Mouse (Mus musculus): ENCODE measurements around the gene Fkbp6. TPM values are rescaled to one million over a fixed set of nuclear protein-coding genes. Genes with fewer than 3 reads are reported as not detected.

Fkbp6 gene
- polyA plus RNA-seq, 1 experiment from 2014 or later: not detected

DNA sequence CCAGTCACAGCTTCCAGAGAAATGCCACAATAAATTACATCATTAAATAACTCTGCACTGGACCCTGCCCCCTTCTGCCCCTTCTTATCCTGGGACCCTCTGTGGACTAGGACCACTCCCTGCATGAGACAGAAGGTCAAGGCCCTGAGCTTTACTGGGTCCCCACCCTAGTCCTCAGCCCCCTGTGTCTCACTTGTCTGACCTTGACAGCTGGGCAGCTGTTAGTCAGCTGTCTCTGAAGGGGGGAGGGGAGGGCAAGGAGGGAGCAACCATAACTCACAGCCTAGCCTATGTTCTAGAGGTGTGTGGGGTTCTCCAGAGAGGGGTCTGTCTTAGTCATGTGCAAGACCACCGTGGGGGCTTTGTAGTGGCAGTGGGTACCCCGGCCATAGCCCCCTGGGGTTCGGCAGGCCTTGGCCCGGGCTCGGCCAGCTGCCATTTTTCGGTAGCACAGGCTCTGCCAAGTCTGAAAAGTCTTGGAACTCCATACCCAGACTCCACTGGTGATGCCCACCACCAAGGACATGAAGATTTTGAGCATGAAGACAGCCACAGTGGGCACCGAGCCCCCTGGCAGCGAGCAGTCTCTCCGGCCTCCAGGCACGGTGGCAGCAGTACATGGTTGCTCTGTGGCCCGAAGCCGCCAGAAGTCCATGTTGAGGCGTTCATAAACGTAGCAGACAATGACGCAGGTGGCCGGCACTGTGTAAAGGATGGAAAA is 100.7 kb downstream of the Fkbp6 start:
- Histone ChIP-seq H3K27me3 (ENCODE audit: control insufficient read depth, insufficient read depth, low read length) (peaks cover 14% of the 10 kb centered on the region; the same call in 1 of the 2 replicates), H3K9ac (replicated peaks; ENCODE audit: low read depth, low read length) (no peak overlapping the region), H3K9me3 (ENCODE audit: control insufficient read depth, low read depth, low read length) (no peaks in the 10 kb centered on the region), H3K27ac (ENCODE audit: low read length) (no peak overlapping the region), H3K4me3 (ENCODE audit: low read depth, low read length) (no peak overlapping the region), H3K36me3 (ENCODE audit: control insufficient read depth, insufficient read depth, low read length) (peaks cover 25% of the 10 kb centered on the region), H3K4me1 (ENCODE audit: control insufficient read depth, insufficient read depth, low read length) (peaks cover 11% of the 10 kb centered on the region; the same call in 1 of the 2 replicates), H3K4me2 (replicated peaks; ENCODE audit: low read depth, low read length) (no peak overlapping the region)
- 86% methylated on average over 16 of the region's 16 CpGs for WGBS
- ATAC-seq (ENCODE audit: insufficient number of reproducible peaks, insufficient read depth, low FRiP score, low read depth): no peak

DNA sequence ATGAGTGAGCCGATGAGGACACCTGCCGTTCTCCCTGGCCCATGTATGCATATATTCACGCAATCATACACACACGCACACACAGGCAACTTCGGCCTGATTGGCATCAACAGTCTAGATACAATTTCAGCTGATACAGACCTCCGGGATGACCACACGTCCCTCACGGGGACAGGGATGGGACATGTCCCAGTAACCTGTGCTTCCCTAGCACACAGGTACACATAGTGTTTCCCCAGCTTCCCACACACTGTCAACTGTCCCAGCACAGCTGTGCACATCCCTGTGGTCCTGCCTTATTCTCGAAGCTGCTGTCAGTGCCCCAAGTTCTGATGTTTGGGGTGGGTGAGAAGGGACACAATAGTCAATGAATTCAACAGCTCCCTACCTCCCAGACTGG is 102.5 kb downstream of the Fkbp6 start:
- WGBS: 78% methylated on average over 9 of the region's 9 CpGs
- peaks cover 41% of the 10 kb centered on the region for H3K36me3 ChIP-seq (ENCODE audit: control insufficient read depth, insufficient read depth, low read length)
- no peaks in the 10 kb centered on the region for H3K9me3 ChIP-seq (ENCODE audit: control insufficient read depth, low read depth, low read length)
- H3K4me2 ChIP-seq (replicated peaks; ENCODE audit: low read depth, low read length): no peak overlapping the region
- H3K27ac ChIP-seq (ENCODE audit: low read length): no peak overlapping the region
- H3K27me3 ChIP-seq (ENCODE audit: control insufficient read depth, insufficient read depth, low read length): peaks cover 14% of the 10 kb centered on the region; the same call in 1 of the 2 replicates
- H3K9ac ChIP-seq (replicated peaks; ENCODE audit: low read depth, low read length): no peak overlapping the region
- 0 out of 2 replicates have a peak, but pooled peaks cover 8% of the 10 kb centered on the region for H3K4me1 ChIP-seq (ENCODE audit: control insufficient read depth, insufficient read depth, low read length)
- no peak overlapping the region for H3K4me3 ChIP-seq (ENCODE audit: low read depth, low read length)
- ATAC-seq (ENCODE audit: insufficient number of reproducible peaks, insufficient read depth, low FRiP score, low read depth): no peak

DNA sequence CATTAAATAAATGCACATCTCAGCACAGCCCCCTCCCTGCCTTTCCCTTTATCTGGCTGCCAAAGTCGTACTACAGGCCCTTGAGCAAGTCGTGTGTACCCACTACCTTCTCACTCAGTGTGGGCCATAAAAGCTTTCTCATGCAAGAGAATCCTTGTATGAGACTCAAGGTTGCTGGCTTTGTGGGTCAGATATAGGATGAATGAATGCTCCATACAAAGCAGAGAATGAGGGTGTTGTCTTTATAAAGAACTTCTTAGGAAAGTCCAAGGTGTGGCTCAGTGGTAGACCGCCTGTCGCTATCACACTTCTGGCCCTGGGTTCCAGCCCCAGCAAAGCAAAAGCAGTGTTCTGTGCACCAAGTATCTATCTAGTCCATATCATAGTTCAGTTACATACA is 103.3 kb downstream of the Fkbp6 start:
- Histone ChIP-seq H3K9me3 (ENCODE audit: control insufficient read depth, low read depth, low read length) (no peaks in the 10 kb centered on the region), H3K4me3 (ENCODE audit: low read depth, low read length) (no peak overlapping the region), H3K9ac (replicated peaks; ENCODE audit: low read depth, low read length) (no peak overlapping the region), H3K27ac (ENCODE audit: low read length) (no peak overlapping the region), H3K4me2 (replicated peaks; ENCODE audit: low read depth, low read length) (no peak overlapping the region), H3K27me3 (ENCODE audit: control insufficient read depth, insufficient read depth, low read length) (peaks cover 14% of the 10 kb centered on the region; the same call in 1 of the 2 replicates), H3K36me3 (ENCODE audit: control insufficient read depth, insufficient read depth, low read length) (peaks cover 49% of the 10 kb centered on the region), H3K4me1 (ENCODE audit: control insufficient read depth, insufficient read depth, low read length) (0 out of 2 replicates have a peak, but pooled peaks cover 8% of the 10 kb centered on the region)
- 78% methylated on average over 4 of the region's 4 CpGs for WGBS
- ATAC-seq (ENCODE audit: insufficient number of reproducible peaks, insufficient read depth, low FRiP score, low read depth): no peak

DNA sequence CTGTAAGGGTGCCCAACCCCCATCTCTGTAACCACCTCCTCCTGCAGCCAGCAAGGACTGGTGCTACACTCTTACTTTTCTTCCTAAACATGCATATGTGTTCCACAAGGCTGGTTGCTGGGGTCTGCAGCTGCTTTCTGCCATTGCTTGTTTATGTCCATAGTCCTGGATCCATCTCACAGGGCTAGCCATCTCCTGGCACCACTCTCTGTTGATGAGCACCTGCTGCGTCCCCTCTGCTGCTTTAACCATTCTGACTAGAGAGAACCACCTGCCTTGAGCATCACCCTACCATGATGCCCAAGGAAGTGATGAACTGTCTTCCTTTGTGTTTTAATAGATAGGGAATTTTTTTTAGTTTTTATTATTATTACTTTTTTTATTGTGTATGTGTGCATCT is 106.7 kb downstream of the Fkbp6 start:
- Histone ChIP-seq H3K36me3 (ENCODE audit: control insufficient read depth, insufficient read depth, low read length) (peaks cover 81% of the 10 kb centered on the region), H3K4me1 (ENCODE audit: control insufficient read depth, insufficient read depth, low read length) (no peaks in the 10 kb centered on the region), H3K27ac (ENCODE audit: low read length) (no peak overlapping the region), H3K4me2 (replicated peaks; ENCODE audit: low read depth, low read length) (no peak overlapping the region), H3K9ac (replicated peaks; ENCODE audit: low read depth, low read length) (no peak overlapping the region), H3K27me3 (ENCODE audit: control insufficient read depth, insufficient read depth, low read length) (no peaks in the 10 kb centered on the region), H3K4me3 (ENCODE audit: low read depth, low read length) (no peak overlapping the region), H3K9me3 (ENCODE audit: control insufficient read depth, low read depth, low read length) (no peaks in the 10 kb centered on the region)
- WGBS: 96% methylated on average over 1 of the region's 1 CpGs
- no peak for ATAC-seq (ENCODE audit: insufficient number of reproducible peaks, insufficient read depth, low FRiP score, low read depth)

DNA sequence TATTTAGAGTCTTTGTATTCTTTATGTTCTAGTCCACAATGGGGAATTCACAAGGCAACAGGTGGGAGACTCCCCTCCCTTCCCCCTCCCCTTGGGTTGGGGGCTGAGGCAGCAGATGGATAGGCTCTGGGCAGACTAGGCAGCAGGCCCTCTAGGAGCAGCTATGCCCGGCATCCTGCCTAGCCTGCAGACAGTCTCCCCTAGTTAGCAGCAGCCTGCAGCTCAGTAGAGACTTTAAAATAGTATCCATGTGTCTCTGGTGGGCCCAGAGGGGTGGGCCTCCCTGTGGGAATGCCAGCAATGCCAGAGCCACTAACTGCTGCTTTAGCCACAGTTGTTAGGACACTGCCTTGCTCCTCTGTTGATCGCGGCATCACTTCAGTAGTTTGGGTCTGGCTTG is 107.2 kb downstream of the Fkbp6 start:
- Histone ChIP-seq H3K27me3 (ENCODE audit: control insufficient read depth, insufficient read depth, low read length) (no peaks in the 10 kb centered on the region), H3K36me3 (ENCODE audit: control insufficient read depth, insufficient read depth, low read length) (peaks cover 86% of the 10 kb centered on the region), H3K4me1 (ENCODE audit: control insufficient read depth, insufficient read depth, low read length) (no peaks in the 10 kb centered on the region), H3K9me3 (ENCODE audit: control insufficient read depth, low read depth, low read length) (no peaks in the 10 kb centered on the region), H3K4me3 (ENCODE audit: low read depth, low read length) (no peak overlapping the region), H3K9ac (replicated peaks; ENCODE audit: low read depth, low read length) (no peak overlapping the region), H3K27ac (ENCODE audit: low read length) (no peak overlapping the region), H3K4me2 (replicated peaks; ENCODE audit: low read depth, low read length) (no peak overlapping the region)
- WGBS: 85% methylated on average over 3 of the region's 3 CpGs
- ATAC-seq (ENCODE audit: insufficient number of reproducible peaks, insufficient read depth, low FRiP score, low read depth): no peak

DNA sequence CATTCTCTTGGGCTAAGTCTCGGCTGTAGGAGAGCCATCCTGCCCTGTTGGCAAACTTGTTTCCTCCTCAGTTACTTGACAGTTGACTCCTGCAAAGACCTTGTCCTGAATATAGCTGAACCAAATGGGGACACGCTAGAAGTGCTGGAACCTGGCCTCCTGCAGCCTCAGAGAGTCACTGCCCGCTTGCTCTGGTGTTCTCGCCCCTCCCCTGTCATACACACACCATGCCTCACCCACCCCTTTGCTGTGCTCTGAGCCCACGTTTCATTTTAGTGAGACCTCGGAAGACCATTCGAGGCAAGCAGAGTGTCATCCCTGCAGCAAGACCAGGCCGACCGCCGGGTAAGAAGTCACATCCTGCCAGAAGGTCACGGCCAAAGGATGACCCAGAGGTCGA is 107.7 kb downstream of the Fkbp6 start:
- Histone ChIP-seq H3K4me3 (ENCODE audit: low read depth, low read length) (no peak overlapping the region), H3K36me3 (ENCODE audit: control insufficient read depth, insufficient read depth, low read length) (peaks cover 91% of the 10 kb centered on the region), H3K4me2 (replicated peaks; ENCODE audit: low read depth, low read length) (no peak overlapping the region), H3K9ac (replicated peaks; ENCODE audit: low read depth, low read length) (no peak overlapping the region), H3K27ac (ENCODE audit: low read length) (no peak overlapping the region), H3K4me1 (ENCODE audit: control insufficient read depth, insufficient read depth, low read length) (no peaks in the 10 kb centered on the region), H3K27me3 (ENCODE audit: control insufficient read depth, insufficient read depth, low read length) (no peaks in the 10 kb centered on the region), H3K9me3 (ENCODE audit: control insufficient read depth, low read depth, low read length) (no peaks in the 10 kb centered on the region)
- no peak for ATAC-seq (ENCODE audit: insufficient number of reproducible peaks, insufficient read depth, low FRiP score, low read depth)
- WGBS: 85% methylated on average over 12 of the region's 12 CpGs

Small RNA genes within 50 kb of the gene (microRNA-seq; reads per million reads assigned to microRNA genes)
- not detected for gene Mir7033

Other genes starting within 250 kb of the Fkbp6 start
- 24.8 and 28.5 TPM in 2 replicates for gene Tbl2, start 200.4 kb downstream of the Fkbp6 start, polyA plus RNA-seq (2014; fragmentation: Nextera tagmentation; extraction: Ambion mirVana)
- gene Bcl7b, start 181.8 kb downstream of the Fkbp6 start, polyA plus RNA-seq (2014; fragmentation: Nextera tagmentation; extraction: Ambion mirVana): 45.1 and 48.9 TPM in 2 replicates
- 60.3 and 60.7 TPM in 2 replicates for gene Baz1b, start 162.8 kb downstream of the Fkbp6 start, polyA plus RNA-seq (2014; fragmentation: Nextera tagmentation; extraction: Ambion mirVana)
- gene Fzd9, start 98.8 kb downstream of the Fkbp6 start, polyA plus RNA-seq (2014; fragmentation: Nextera tagmentation; extraction: Ambion mirVana): 0.17 and 0.25 TPM in 2 replicates
- not detected in 2 replicates for gene Trim50, start 3.3 kb upstream of the Fkbp6 start, polyA plus RNA-seq (2014; fragmentation: Nextera tagmentation; extraction: Ambion mirVana)
- 26.1 and 27.8 TPM in 2 replicates for gene Nsun5, start 19.9 kb upstream of the Fkbp6 start, polyA plus RNA-seq (2014; fragmentation: Nextera tagmentation; extraction: Ambion mirVana)
- 15.6 and 16.3 TPM in 2 replicates for gene Pom121, start 44.5 kb upstream of the Fkbp6 start, polyA plus RNA-seq (2014; fragmentation: Nextera tagmentation; extraction: Ambion mirVana)
- 41.0 and 46.9 TPM in 2 replicates for gene Hip1, start 195.1 kb upstream of the Fkbp6 start, polyA plus RNA-seq (2014; fragmentation: Nextera tagmentation; extraction: Ambion mirVana)
- gene Ccl26, start 213.5 kb upstream of the Fkbp6 start, polyA plus RNA-seq (2014; fragmentation: Nextera tagmentation; extraction: Ambion mirVana): not detected in 2 replicates
- gene Ccl24, start 223.0 kb upstream of the Fkbp6 start, polyA plus RNA-seq (2014; fragmentation: Nextera tagmentation; extraction: Ambion mirVana): 1.9 and 3.6 TPM in 2 replicates

All from stomach, embryonic 14.5 days (tissue).